Mouse (Mus musculus): ENCODE data around the gene Plac1.

Plac1 gene

GRCm38 (mm10) chrX:53197681-53198080 lies 42.2 kb downstream of the Plac1 start:
- no peak for DNase-seq (ENCODE audit: low spot score)

- no peak for DNase-seq (ENCODE audit: low spot score)
Observed at GRCm38 (mm10) chrX:53196392-53196791, 43.5 kb downstream of the Plac1 start.

- DNase-seq (ENCODE audit: low spot score), result no peak
Observed at GRCm38 (mm10) chrX:53188692-53189091, 51.2 kb downstream of the Plac1 start.

GRCm38 (mm10) chrX:53179801-53180200 lies 60.1 kb downstream of the Plac1 start:
- DNase-seq (ENCODE audit: low spot score), result no peak

DNA sequence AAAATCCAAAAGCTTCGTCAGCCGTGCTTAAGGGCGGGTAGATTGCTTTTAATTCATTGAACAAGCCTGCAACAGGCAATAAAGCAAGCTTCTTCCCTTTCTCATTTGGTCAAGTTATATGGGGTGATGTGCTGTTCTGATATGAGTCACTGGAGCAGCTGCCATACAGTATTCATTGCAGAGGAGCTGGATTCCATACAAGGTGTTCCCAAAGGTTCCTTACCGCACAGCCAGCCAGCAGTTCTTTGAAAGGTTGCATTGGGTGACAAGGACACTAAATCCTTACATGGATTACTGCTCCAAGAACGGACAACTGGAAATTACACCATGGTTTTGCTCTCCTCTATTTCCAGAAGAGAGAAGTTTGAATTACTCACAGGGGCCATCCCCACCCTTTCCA lies 63.6 kb downstream of the Plac1 start:
- no peak for DNase-seq (ENCODE audit: low spot score)

- no peak for DNase-seq (ENCODE audit: low spot score)
Observed at GRCm38 (mm10) chrX:53168623-53169022, 71.3 kb downstream of the Plac1 start.

- no peak for DNase-seq (ENCODE audit: low spot score)
Observed at GRCm38 (mm10) chrX:53166901-53167525, 72.9 kb downstream of the Plac1 start.

DNA sequence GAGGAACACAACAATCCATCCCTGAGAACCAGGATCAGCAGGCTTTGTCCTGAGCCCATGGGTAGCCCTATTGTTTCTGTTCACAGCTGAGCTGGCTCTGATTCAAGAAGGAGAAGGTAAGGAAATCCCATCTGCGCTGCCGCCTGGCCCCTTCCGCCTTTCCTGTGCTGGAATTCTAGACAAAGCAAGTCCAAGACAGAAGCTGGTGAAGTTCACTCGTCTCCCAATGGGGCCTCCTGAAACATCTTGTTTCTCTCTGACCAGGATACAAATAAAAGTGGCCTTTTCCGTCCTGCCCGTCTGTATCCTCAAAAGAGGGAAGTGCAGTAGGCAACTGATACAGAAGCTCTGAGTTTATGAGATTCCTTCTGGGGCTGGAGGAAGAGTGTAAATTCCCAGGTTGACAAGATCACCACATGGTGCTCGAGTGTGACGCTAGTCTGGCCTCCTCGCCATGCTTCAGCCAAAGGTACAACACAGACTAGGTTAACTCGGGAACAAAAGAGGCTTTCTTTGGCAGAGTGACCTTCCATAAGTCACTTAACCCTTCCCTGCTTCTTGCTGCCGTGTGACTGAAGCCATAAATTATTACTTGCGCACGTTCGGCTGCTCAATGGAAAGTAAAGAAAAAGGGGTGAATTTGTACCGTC lies 73.5 kb downstream of the Plac1 start:
- no peak for DNase-seq (ENCODE audit: low spot score)

GRCm38 (mm10) chrX:53162589-53162988 lies 77.3 kb downstream of the Plac1 start:
- DNase-seq (ENCODE audit: low spot score), result no peak

DNA sequence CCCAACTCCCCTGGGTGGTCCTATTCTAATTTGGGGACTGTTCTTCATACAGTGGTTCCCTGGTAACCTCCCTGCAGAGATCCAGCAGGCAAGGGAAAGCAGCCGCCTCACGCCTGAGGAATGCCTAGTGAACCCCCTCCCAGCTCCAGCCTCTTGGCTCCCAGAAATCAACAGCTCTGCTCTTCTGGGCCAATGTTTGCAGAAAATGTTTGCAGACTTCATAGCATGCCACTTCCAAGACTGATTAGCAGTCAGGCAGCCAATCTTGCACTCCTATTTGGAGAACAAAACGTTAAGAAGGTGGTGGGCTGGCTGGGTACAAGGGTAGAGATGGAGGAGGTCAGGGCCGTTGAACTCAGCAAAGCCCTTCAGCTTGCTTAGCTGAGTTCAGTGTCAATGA lies 78.3 kb downstream of the Plac1 start:
- DNase-seq (ENCODE audit: low spot score), result no peak

- no peak for DNase-seq (ENCODE audit: low spot score)
Observed at GRCm38 (mm10) chrX:53161115-53161514, 78.8 kb downstream of the Plac1 start.

GRCm38 (mm10) chrX:53148039-53148438 lies 91.9 kb downstream of the Plac1 start:
- no peak for DNase-seq (ENCODE audit: low spot score)

DNA sequence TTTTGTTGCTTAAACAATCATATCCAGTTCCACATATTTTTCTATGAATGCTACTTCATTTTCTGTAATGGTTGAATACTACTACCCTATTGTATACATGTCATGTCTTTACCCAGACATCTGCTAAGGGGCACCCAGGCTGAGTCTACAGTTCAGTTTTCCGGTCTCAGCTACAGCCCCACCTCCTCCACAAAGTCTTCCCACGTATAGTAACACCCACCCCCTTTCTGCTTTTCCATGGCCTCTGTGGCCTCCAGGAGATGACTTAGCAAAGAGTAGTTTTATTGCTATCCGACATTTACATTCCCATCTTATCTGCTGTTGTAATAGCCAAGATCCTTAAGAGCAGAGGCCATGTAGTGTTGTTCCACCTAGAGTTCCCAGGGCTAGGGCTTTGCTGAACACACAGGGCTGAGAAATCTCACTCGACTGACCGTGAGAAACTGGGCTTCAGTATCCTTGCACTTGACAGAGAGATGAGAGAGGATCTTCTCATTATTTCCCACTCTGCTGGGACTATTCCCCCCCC lies 93.5 kb downstream of the Plac1 start:
- no peak for DNase-seq (ENCODE audit: low spot score)

DNA sequence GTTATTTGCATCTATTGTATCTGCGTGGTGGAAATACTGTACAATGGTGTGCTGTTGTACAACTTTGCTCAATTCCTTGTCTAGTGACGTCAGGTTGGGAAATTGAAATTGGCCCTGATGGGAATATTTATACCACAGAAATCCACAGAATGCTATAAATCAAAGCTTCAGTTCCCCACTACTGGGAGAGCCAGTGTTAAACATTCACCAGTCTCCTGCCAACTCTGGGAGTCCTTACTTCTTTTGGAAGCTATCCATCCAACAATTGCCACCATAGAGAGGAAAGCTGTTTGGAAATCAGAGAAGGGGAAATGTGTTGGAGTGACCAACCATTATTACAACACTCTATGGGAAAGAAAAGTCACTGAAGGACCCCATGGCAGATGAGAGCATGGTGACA lies 100.3 kb downstream of the Plac1 start:
- no peak for DNase-seq (ENCODE audit: low spot score)

DNA sequence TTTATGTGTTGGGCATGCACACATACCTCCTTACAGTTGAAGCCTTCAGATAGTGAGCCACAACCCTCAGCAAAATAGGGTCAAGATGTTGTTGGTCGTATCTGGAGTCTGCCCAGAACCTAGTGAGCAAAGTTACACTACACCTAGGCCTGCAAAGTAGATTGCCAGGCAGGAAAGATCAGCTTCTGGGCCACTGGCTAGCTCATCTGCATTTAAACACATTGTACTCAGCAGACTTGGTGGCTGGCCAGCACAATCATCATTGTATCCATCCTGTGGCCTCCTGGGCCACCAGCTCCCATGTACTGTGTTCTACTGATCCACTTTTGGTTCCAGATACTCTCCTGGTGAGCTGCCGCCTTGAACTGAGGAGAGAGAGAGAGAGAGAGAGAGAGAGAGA lies 102.8 kb downstream of the Plac1 start:
- no peak for DNase-seq (ENCODE audit: low spot score)

GRCm38 (mm10) chrX:53129501-53129900 lies 110.4 kb downstream of the Plac1 start:
- no peak for DNase-seq (ENCODE audit: low spot score)

DNA sequence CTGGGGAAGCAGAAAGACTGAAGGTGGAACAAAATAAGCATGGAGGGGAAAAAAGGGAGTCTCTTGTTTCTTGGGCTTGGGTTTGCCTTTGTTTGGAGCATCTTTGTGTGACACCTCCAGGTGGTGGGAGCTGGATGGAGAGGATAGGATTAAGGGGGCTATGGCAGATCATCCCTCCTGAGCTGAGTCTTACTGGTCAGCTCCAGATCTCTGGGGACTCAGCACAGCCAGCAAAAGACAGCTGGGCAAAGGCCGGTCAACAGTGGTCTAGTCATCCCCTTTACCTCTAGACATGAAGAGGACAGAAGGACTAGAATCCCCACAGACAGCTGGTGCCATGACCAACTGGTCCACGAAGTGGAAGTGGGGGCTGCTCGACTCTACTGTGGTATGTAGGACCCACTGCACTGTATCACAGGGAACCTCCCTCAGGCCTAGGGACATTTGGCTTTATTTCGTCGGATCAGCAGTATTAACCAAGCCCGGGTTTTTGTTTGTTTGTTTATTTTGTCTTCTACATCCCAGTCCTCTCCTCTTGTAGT lies 113.3 kb downstream of the Plac1 start:
- DNase-seq (ENCODE audit: low spot score), result no peak

GRCm38 (mm10) chrX:53125838-53126467 lies 114.0 kb downstream of the Plac1 start:
- no peak for DNase-seq (ENCODE audit: low spot score)

GRCm38 (mm10) chrX:53123562-53123961 lies 116.3 kb downstream of the Plac1 start:
- DNase-seq (ENCODE audit: low spot score), result no peak

DNA sequence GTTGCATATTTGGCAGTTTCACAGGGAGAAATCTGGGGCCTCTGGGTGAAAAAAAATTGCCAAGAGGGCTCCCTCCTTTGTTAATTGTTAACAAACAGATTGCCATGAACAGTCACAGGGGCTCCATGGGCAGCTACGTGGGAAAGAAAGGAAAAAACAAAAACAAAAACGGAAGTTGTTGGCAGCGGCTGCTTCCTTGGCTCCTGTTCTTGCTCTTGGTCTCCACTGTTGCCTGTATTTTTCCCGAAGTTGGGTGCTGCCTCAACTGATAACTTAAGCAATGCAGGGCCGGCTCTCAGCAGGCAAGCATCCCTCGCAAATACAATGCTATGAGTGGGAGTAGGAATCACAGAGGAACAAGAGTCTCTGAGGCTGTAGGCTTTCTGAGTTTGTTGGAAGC lies 121.3 kb downstream of the Plac1 start:
- DNase-seq (ENCODE audit: low spot score), result peak; percentile 7

DNA sequence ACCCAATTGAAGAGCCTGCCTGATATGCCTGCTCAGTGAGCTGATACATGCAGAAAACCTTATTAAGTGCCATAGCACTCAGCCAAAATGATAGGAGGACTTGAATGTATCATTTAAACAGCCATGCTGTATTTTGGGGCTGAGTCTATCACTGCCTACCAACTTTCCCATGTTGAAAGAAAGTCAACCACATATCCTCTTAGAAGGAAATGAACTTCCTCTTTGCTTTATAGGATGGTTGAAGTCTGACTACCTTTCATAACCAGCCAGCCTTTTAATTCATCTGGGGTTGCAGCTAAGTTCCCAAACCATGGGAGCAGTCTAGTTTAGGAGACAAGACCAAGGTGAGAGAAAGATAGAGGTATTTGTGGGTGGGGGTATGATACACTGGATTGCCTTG lies 121.9 kb downstream of the Plac1 start:
- no peak for DNase-seq (ENCODE audit: low spot score)

GRCm38 (mm10) chrX:53114994-53115393 lies 124.9 kb downstream of the Plac1 start:
- no peak for DNase-seq (ENCODE audit: low spot score)

- no peak for DNase-seq (ENCODE audit: low spot score)
Observed at GRCm38 (mm10) chrX:53110142-53110541, 129.8 kb downstream of the Plac1 start.

Data from ovary, postnatal 14 days (tissue).